Mouse (Mus musculus) retina, postnatal 7 days (tissue): ENCODE measurements at regions not wholly inside any gene's neighbourhood (a gene's known extent, or its start where the extent isn't known, plus 50 kb on each side); places are given as distances from the start of the nearest gene placed in this dataset.

Experiments
- DNase-seq: peaks from one replicate; pipeline ENCODE4 v3.0.0-alpha.2; 2012; ENCODE audit warnings: low read depth, low spot score

DNA sequence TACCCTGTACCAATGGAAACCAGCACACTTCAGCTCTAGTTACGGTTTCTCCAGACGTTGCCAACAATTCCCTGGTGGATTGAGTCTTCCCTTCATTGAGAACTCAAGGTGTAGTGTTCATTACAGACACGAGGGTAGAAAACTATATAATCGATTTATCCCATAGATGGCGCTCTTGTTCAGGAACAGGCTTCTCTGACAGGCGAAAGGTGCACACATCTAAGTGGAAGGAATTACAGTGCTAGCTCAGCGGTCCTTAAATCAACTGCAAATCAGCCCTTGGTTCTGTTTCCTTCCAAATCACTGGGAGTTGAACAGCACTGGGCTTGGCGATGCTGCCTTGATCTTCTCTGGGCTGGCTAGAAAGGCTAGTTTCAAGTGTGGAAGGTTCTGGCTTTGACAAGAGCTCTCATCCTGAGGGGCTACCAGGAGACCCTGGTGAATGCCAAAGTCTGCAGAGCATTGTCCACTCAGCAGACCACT is 161.1 kb downstream of the March11 start:
- DNase-seq: peak; percentile 37

GRCm38 (mm10) chr15:26487378-26487777 is 178.5 kb downstream of the March11 start:
- DNase-seq: no peak
